Mouse (Mus musculus) liver, adult 2 months (tissue): ENCODE measurements around the gene Kpna7. TPM values are rescaled to one million over a fixed set of nuclear protein-coding genes. Genes with fewer than 3 reads are reported as not detected.
"Not testable (repeated sequence)": the region's sequence is repeated elsewhere in the genome, so short reads cannot be mapped to it uniquely, and the experiment has no call there.

Experiments
- DNase-seq: peaks from one replicate; pipeline ENCODE4 v3.0.0-alpha.2; 2011; ENCODE audit warnings: low read depth, low spot score; ENCODE audit errors: extremely low read depth
- H3K27ac ChIP-seq: fragments of 200-500 bp; replicated peaks from 2 replicates; pipeline ENCODE4 v1.5.1; 2012; ENCODE audit warnings: low read depth, mild to moderate bottlenecking, control low read depth, inconsistent platforms, low read length; ENCODE audit not compliant: insufficient read depth
- H3K27me3 ChIP-seq: fragments of 200-500 bp; 2 replicates; pipeline ENCODE4 v1.6.1; 2012; ENCODE audit warnings: mild to moderate bottlenecking, moderate library complexity, low read length, inconsistent platforms; ENCODE audit not compliant: control insufficient read depth, insufficient read depth
- H3K36me3 ChIP-seq: fragments of 200-500 bp; 2 replicates; pipeline ENCODE4 v1.6.1; 2012; ENCODE audit warnings: low read length, inconsistent platforms; ENCODE audit not compliant: control insufficient read depth, insufficient read depth
- H3K4me1 ChIP-seq: fragments of 200-500 bp; 2 replicates; pipeline ENCODE4 v1.6.1; 2011; ENCODE audit warnings: low read length; ENCODE audit not compliant: control insufficient read depth, insufficient read depth
- H3K4me3 ChIP-seq: fragments of 200-500 bp; 2 replicates; pipeline ENCODE4 v1.5.1; 2011; ENCODE audit warnings: low read depth, mild to moderate bottlenecking, control low read depth, low read length, moderate library complexity; ENCODE audit not compliant: insufficient read depth
- H3K79me2 ChIP-seq: fragments of 200-500 bp; 2 replicates; pipeline ENCODE4 v1.6.1; 2012; ENCODE audit warnings: inconsistent platforms, mild to moderate bottlenecking, low read length, moderate library complexity; ENCODE audit not compliant: control insufficient read depth, insufficient read depth
- H3K9ac ChIP-seq: fragments of 200-500 bp; 2 replicates; pipeline ENCODE4 v1.6.1; 2012; ENCODE audit warnings: low read depth, mild to moderate bottlenecking, control low read depth, inconsistent platforms, low read length
- CTCF ChIP-seq: fragments of 200-500 bp; IDR thresholded peaks from 2 replicates; pipeline ENCODE4 v1.5.1; 2011; ENCODE audit warnings: low read depth, low read length, control low read depth
- POLR2A ChIP-seq: fragments of 200-500 bp; IDR thresholded peaks from 2 replicates; pipeline ENCODE4 v1.6.1; 2011; ENCODE audit warnings: low read length, control low read depth; ENCODE audit not compliant: insufficient read depth; ENCODE audit errors: extremely low read depth
- WGBS: fragments of 180-500 bp; shearing (Covaris S2); methylation state at CpG from one replicate; pipeline ENCODE4 v1.1.7; 2018; 5-methylcytosine and 5-hydroxymethylcytosine counted together
- polyA plus RNA-seq: library from polyadenylated mRNA; depleted of rRNA; stranded (reverse); fragments of >200 nt; gene quantifications from 2 replicates; pipeline ENCODE4 v1.2.3, GENCODE M21; 2012
- total RNA-seq: library from RNA; depleted of rRNA; stranded (reverse); fragments of >200 nt; gene quantifications from 2 replicates; pipeline ENCODE4 v1.2.3, GENCODE M21; 2014

Gene Kpna7
- total and polyA plus RNA-seq, 2 experiments: not detected

DNA sequence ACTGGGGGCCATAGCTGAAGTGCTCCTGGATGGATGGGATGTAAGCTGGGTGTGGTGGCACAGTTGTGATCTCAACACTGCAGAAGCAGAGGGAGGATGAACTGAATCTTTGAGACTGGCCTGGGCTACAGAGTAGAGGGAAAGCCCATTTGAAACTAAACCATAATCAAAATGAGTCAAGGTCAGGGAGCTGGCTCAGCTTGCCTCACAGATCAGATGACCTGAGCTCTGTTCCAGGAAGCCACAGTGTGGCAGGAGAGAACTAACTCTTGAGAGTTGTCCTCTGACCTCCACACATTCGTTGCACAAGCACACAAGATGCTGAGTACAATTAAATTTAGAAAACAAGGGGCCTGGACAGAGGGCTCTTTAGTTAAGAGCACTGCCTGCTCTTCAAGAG is 63.6 kb downstream of the Kpna7 start:
- H3K27ac ChIP-seq, H3K4me1 ChIP-seq, H3K9ac ChIP-seq, H3K27me3 ChIP-seq, DNase-seq, H3K79me2 ChIP-seq, H3K36me3 ChIP-seq, H3K4me3 ChIP-seq: not testable (repeated sequence)
- WGBS: 19% methylated on average over 1 of the region's 1 CpGs

DNA sequence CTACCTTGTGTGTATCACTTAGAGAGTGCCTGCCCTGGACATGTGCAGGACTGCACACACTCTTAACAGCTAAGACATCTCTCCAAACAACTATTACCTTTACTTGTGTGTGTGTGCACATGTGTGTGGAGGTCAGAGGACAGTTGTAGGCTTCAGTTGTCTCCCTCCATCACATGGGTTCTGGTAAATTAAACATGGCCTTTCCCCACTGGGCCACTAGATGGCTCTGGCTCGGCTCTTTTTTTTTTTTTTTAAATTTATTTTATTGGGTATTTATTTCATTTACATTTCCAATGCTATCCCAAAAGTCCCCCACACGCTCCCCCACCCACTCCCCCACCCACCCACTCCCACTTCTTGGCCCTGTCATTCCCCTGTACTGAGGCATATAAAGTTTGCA is 67.1 kb downstream of the Kpna7 start:
- not testable (repeated sequence) for H3K27me3 ChIP-seq, H3K4me1 ChIP-seq, DNase-seq, H3K79me2 ChIP-seq, H3K27ac ChIP-seq, H3K9ac ChIP-seq, H3K36me3 ChIP-seq, H3K4me3 ChIP-seq
- 21% methylated on average over 2 of the region's 2 CpGs for WGBS

DNA sequence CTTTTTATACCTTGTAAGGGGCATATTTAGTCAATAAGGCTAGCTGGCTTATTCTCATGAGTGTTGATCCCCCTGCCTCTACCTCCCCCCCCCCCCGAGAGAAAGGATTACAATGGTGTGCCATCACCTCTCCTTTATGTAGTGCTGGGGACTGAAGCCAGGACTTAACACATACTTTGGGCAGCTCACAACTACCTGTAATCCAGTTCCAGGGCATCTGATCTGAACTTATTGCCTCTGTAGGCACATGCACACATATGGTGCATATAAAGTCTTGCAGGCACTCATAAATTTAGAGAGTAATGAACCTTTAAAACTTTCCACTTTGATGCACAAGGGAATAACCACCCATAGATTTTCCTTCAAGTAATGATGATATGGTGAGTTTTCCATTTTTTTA is 69.6 kb downstream of the Kpna7 start:
- Histone ChIP-seq H3K4me1 (no peaks in the 10 kb centered on the region), H3K27me3 (no peaks in the 10 kb centered on the region), H3K4me3 (no peak overlapping the region), H3K36me3 (no peaks in the 10 kb centered on the region), H3K27ac (no peak overlapping the region), H3K9ac (no peak overlapping the region), H3K79me2 (no peaks in the 10 kb centered on the region)
- DNase-seq: no peak
- TF ChIP-seq CTCF: no peak
- no peak for TF ChIP-seq POLR2A
- WGBS: 75% methylated on average over 1 of the region's 1 CpGs

DNA sequence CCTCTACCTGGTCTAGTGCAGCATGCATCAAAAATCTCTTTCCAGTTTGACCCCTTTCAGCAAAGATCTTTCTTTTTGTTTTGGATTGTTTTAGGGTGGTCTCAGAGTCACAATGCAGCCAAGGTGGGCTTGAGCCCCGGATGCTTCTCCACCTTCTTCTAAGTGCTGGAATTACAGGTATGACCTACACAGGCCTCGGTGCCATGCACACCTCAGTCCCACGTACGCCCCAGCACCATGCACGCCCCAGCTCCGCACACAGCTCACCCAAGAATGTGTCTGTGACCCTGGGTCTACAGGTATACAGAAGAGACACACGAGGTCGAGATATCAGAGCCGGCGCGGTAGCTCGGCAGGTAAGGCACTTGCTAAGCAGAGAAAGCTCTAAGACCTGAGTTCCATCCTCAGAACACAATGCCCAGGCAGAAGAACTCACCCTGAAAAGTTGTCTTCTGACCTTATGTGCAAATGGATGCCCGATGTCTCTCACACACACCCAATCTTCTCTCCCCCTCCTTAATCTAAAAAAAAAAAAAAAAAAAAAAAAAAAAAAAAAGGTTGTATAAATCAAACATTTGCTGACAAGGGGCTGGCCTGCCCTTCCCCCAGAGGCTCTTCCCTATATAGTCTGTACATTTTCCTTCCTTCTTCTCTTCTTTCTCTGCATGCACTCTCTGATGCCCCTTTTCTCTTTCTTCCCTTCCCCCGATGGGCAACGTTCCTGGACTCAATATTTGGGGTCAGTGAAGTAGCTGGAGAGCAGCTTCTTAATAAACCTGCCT is 74.8 kb downstream of the Kpna7 start:
- Histone ChIP-seq H3K4me1 (no peaks in the 10 kb centered on the region), H3K9ac (no peak overlapping the region), H3K27ac (no peak overlapping the region), H3K36me3 (no peaks in the 10 kb centered on the region), H3K4me3 (no peak overlapping the region), H3K27me3 (no peaks in the 10 kb centered on the region), H3K79me2 (no peaks in the 10 kb centered on the region)
- WGBS: 90% methylated on average over 15 of the region's 15 CpGs
- TF ChIP-seq POLR2A (no peak), CTCF (no peak)
- no peak for DNase-seq

DNA sequence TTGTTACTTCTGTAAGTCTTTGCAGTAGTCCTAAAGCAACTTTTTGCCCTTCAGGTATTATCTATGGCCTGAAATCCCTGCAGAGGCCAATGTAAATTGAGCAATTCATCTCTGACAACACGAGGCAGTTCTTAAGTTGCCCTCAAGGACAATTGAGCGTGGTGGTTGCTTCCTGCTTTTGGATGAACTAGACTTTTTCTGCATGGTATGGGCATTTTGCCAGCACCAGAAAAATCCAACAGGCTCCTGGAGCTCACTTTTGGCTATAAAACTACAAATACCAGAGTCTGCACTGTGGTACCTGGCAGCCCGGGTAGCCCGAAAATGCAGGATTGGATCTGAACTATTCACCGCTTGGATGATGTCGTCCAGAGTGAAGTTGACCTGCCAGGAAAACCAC is 78.2 kb downstream of the Kpna7 start:
- Histone ChIP-seq H3K27me3 (no peaks in the 10 kb centered on the region), H3K36me3 (no peaks in the 10 kb centered on the region), H3K4me3 (no peak overlapping the region), H3K79me2 (no peaks in the 10 kb centered on the region), H3K9ac (no peak overlapping the region), H3K27ac (no peak overlapping the region), H3K4me1 (no peaks in the 10 kb centered on the region)
- WGBS: 79% methylated on average over 6 of the region's 6 CpGs
- no peak for TF ChIP-seq CTCF
- no peak for TF ChIP-seq POLR2A
- no peak for DNase-seq

DNA sequence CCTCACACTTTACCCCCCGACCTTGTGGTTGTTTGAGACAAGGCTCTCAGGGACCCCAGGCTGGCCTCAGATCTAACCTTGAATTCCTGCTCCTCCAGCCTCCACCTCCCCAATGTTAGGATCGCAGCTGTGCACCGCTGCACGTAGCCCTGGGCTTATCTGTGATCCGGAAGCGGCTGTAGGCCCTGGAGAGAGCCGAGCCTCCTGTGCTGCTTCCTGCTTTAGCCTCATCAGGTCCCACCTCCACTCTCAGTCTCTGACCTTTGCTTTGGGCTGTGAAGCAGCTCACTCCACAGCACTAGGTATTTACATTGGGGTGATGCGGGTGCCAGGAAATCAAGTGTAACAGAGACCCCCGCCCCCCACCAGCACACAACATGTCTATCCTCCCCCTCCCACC is 79.3 kb downstream of the Kpna7 start:
- no peaks in the 10 kb centered on the region for H3K79me2 ChIP-seq
- no peak overlapping the region for H3K9ac ChIP-seq
- no peaks in the 10 kb centered on the region for H3K27me3 ChIP-seq
- H3K4me1 ChIP-seq: no peaks in the 10 kb centered on the region
- H3K27ac ChIP-seq: no peak overlapping the region
- no peak for DNase-seq
- H3K36me3 ChIP-seq: no peaks in the 10 kb centered on the region
- TF ChIP-seq CTCF (no peak), POLR2A (no peak)
- no peak overlapping the region for H3K4me3 ChIP-seq
- 62% methylated on average over 9 of the region's 9 CpGs for WGBS
